8 mouse cellular contexts compared by ENCODE assay signal in the genomic region with DNA sequence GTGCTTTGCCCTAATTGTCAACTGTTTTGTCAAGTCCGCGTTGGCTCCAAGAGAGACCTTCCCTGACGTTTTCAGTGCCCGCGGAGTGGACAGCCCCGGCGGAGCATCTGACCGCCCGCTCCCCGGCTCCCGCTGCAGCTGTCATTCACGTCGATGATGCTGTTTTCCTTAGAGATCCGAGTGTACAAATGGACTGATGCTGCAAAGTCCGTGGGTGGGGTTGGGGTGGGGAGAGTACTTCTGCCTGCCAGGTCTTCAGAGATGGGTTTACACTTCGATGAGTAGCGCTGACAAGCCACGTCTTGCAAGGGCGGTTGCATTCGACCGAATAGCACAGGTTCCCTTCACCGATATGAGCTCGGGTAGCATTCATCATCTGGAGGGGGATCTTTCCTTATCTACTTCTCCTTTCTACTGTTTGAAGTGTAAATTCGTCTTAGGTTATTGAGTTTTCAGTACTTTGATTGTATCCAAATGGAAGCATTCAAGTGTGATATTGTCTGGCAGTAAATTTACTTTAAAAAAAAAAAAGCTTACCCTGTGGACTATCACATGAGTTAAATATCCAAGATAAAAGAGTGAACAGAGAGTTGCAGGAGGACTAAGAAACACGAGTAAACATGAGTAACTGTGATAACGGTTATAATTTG. TPM values are rescaled to one million over a fixed set of nuclear protein-coding genes. Genes with fewer than 3 reads are reported as not detected.
A peak's percentile ranks its signal among the peaks of the same experiment; 100 is the strongest.
DNase-seq lines count a peak whose midpoint lies in the region; ATAC-seq and TF ChIP-seq lines count a peak whose summit lies in the region.

No protein-coding gene starts in this region.

- peak overlapping the region; percentile 69 for H3K9ac ChIP-seq in kidney, embryonic 15.5 days
- H3K9ac ChIP-seq in hindbrain, embryonic 15.5 days = peak overlapping the region; percentile 90
- H3K9ac ChIP-seq in midbrain, embryonic 13.5 days (replicated peaks) = peak overlapping the region; percentile 87

- no peak for TF ChIP-seq CTCF in bone marrow macrophage, adult 2 months (IDR thresholded peaks at IDR 0.05; ENCODE audit: low read depth, low read length)

- H3K27me3 ChIP-seq in kidney, embryonic 15.5 days = no peaks in the 10 kb centered on the region
- no peaks in the 10 kb centered on the region for H3K27me3 ChIP-seq in hindbrain, embryonic 15.5 days
- H3K27me3 ChIP-seq in midbrain, embryonic 13.5 days = no peaks in the 10 kb centered on the region

- H3K27ac ChIP-seq in kidney, embryonic 15.5 days = peak overlapping the region; percentile 99
- peak overlapping the region; percentile 92 for H3K27ac ChIP-seq in bone marrow macrophage, adult 2 months (ENCODE audit: insufficient read depth, low read depth, low read length)
- peak overlapping the region; percentile 98 for H3K27ac ChIP-seq in hindbrain, embryonic 15.5 days (replicated peaks)
- H3K27ac ChIP-seq in midbrain, embryonic 13.5 days = peak overlapping the region; percentile 88

- peak; percentile 71; the same call in 1 of the 2 replicates for ATAC-seq in kidney, embryonic 15.5 days (replicated peaks; ENCODE audit: low FRiP score)
- ATAC-seq in hindbrain, embryonic 15.5 days (ENCODE audit: low FRiP score, low read depth) = no peak; the same call in none of the 2 replicates
- no peak for ATAC-seq in midbrain, embryonic 13.5 days

- 3% methylated on average over 26 of the region's 26 CpGs for WGBS in kidney, embryonic 15.5 days
- WGBS in hindbrain, embryonic 15.5 days = 4% methylated on average over 26 of the region's 26 CpGs
- WGBS in midbrain, embryonic 13.5 days = 4% methylated on average over 26 of the region's 26 CpGs

- H3K4me2 ChIP-seq in kidney, embryonic 15.5 days = peak overlapping the region; percentile 64
- H3K4me2 ChIP-seq in hindbrain, embryonic 15.5 days = peak overlapping the region; percentile 75
- H3K4me2 ChIP-seq in midbrain, embryonic 13.5 days (replicated peaks) = peak overlapping the region; percentile 64

- H3K9me3 ChIP-seq in kidney, embryonic 15.5 days (replicated peaks) = no peaks in the 10 kb centered on the region
- H3K9me3 ChIP-seq in hindbrain, embryonic 15.5 days = no peaks in the 10 kb centered on the region
- H3K9me3 ChIP-seq in midbrain, embryonic 13.5 days = no peaks in the 10 kb centered on the region

- TF ChIP-seq POLR2A in bone marrow macrophage, adult 2 months (IDR thresholded peaks at IDR 0.05; ENCODE audit: borderline replicate concordance, low read depth, low read length) = no peak

- peaks cover 9% of the 10 kb centered on the region for H3K4me1 ChIP-seq in kidney, embryonic 15.5 days
- H3K4me1 ChIP-seq in bone marrow macrophage, adult 2 months (ENCODE audit: control insufficient read depth, insufficient read depth, low read length) = peaks cover 10% of the 10 kb centered on the region
- H3K4me1 ChIP-seq in hindbrain, embryonic 15.5 days (replicated peaks) = peaks cover 17% of the 10 kb centered on the region
- peaks cover 23% of the 10 kb centered on the region for H3K4me1 ChIP-seq in midbrain, embryonic 13.5 days (replicated peaks)

- peak overlapping the region; percentile 90 for H3K4me3 ChIP-seq in kidney, embryonic 15.5 days (replicated peaks)
- peak overlapping the region; percentile 90 for H3K4me3 ChIP-seq in bone marrow macrophage, adult 2 months (ENCODE audit: insufficient read depth, low read length)
- peak overlapping the region; percentile 86 for H3K4me3 ChIP-seq in hindbrain, embryonic 15.5 days
- H3K4me3 ChIP-seq in midbrain, embryonic 13.5 days (replicated peaks) = peak overlapping the region; percentile 69

- DNase-seq in kidney, adult 11 months = no peak
- DNase-seq in right cerebral cortex, adult 18-20 months = no peak
- DNase-seq in embryo, embryonic 9.5 days (ENCODE audit: extremely low spot score) = no peak
- no peak for DNase-seq in gastrocnemius, postnatal 4 days (ENCODE audit: low spot score in 2 of 2)

- no peaks in the 10 kb centered on the region for H3K36me3 ChIP-seq in kidney, embryonic 15.5 days
- no peaks in the 10 kb centered on the region for H3K36me3 ChIP-seq in hindbrain, embryonic 15.5 days
- H3K36me3 ChIP-seq in midbrain, embryonic 13.5 days = no peaks in the 10 kb centered on the region

RNA-seq across cellular contexts. Expression of a gene that starts 21.3 kb away (rescaled TPM):
- polyA plus RNA-seq in kidney, embryonic 15.5 days (2015; fragmentation: Nextera tagmentation; extraction: Ambion mirVana) = not detected in 2 replicates
- not detected in 2 replicates for polyA plus RNA-seq in bone marrow macrophage, adult 2 months (2012; ENCODE audit: insufficient read depth, insufficient read length, missing spikeins)
- 1.3 TPM in 2 replicates for polyA plus RNA-seq in hindbrain, embryonic 15.5 days (2015; fragmentation: Nextera tagmentation; extraction: Ambion mirVana)
- polyA plus RNA-seq in midbrain, embryonic 13.5 days (2015; fragmentation: Nextera tagmentation; extraction: Ambion mirVana) = 0.24 and 0.26 TPM in 2 replicates
- not detected for total RNA-seq in gastrocnemius, postnatal 4 days (2021)

RNA-seq across cellular contexts. Expression of a gene that starts 35.0 kb away (rescaled TPM):
- polyA plus RNA-seq in kidney, embryonic 15.5 days (2015; fragmentation: Nextera tagmentation; extraction: Ambion mirVana) = 24.0 and 26.0 TPM in 2 replicates
- polyA plus RNA-seq in bone marrow macrophage, adult 2 months (2012; ENCODE audit: insufficient read depth, insufficient read length, missing spikeins) = 12.7 and 14.1 TPM in 2 replicates
- 26.9 and 28.2 TPM in 2 replicates for polyA plus RNA-seq in hindbrain, embryonic 15.5 days (2015; fragmentation: Nextera tagmentation; extraction: Ambion mirVana)
- polyA plus RNA-seq in midbrain, embryonic 13.5 days (2015; fragmentation: Nextera tagmentation; extraction: Ambion mirVana) = 35.0 and 39.0 TPM in 2 replicates
- total RNA-seq in gastrocnemius, postnatal 4 days (2021) = 10 to 100 TPM; 12.7 to 14.2 TPM
